ENCODE assay signal across 14 mouse cellular contexts in the genomic region with DNA sequence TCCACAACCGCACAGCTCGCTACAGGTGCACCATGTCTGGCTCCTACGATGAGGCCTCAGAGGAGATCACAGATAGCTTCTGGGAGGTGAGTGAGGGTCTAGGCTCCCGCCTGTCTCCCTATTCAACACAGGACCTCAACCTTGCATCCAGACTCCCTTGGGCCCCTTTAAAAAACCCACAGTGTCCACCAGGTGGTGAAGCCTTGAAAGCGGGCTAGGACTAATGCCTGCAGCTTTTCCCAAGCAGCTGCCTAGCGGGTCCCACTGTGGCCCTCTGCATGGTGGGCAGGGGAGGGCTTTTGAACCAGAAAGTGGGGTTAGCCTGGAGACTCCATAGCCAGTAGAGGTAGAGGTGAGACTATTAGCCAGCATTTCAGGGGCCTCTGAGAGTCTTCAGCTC. TPM values are rescaled to one million over a fixed set of nuclear protein-coding genes. Genes with fewer than 3 reads are reported as not detected.
A peak's percentile ranks its signal among the peaks of the same experiment; 100 is the strongest.
DNase-seq lines count a peak whose midpoint lies in the region; ATAC-seq and TF ChIP-seq lines count a peak whose summit lies in the region.
"Had no signal": no experiment of that assay in that cellular context is flagged by ENCODE, and none has a peak within 500 bp of the region (broad histone marks: within the 10 kb centered on the region; RNA-seq: fewer than 3 reads in every experiment).

No protein-coding gene starts in this region.

- 45% methylated on average over 6 of the region's 6 CpGs for WGBS in cerebellum, adult 2 months
- 63% methylated on average over 6 of the region's 6 CpGs for WGBS in embryonic facial prominence, embryonic 15.5 days
- 68% methylated on average over 6 of the region's 6 CpGs for WGBS in midbrain, embryonic 16.5 days

- H3K9me3 ChIP-seq in embryonic facial prominence, embryonic 15.5 days (replicated peaks) = no peaks in the 10 kb centered on the region
- H3K9me3 ChIP-seq in midbrain, embryonic 16.5 days (replicated peaks; ENCODE audit: control insufficient read depth, low read length, poor library complexity, severe bottlenecking) = no peaks in the 10 kb centered on the region; the same call in 1 of the 2 replicates

- 0 out of 2 replicates have a peak, but pooled peaks have one; percentile 3 for TF ChIP-seq CTCF in cerebellum, adult 2 months (IDR thresholded peaks at IDR 0.05; ENCODE audit: borderline replicate concordance, insufficient read depth, low read depth, low read length)
- TF ChIP-seq CTCF in left cerebral cortex, adult 2 months (IDR thresholded peaks at IDR 0.05) = no peak

- peaks cover 28% of the 10 kb centered on the region for H3K4me1 ChIP-seq in cerebellum, adult 2 months (ENCODE audit: control insufficient read depth, insufficient read depth, low read length)
- H3K4me1 ChIP-seq in embryonic facial prominence, embryonic 15.5 days = peaks cover 14% of the 10 kb centered on the region
- H3K4me1 ChIP-seq in midbrain, embryonic 16.5 days (ENCODE audit: control insufficient read depth, insufficient read depth, low read length) = peaks cover 9% of the 10 kb centered on the region

- no peak for ATAC-seq in cerebellum, adult (ENCODE audit: insufficient number of reproducible peaks, low FRiP score, low TSS enrichment)
- ATAC-seq in embryonic facial prominence, embryonic 15.5 days (ENCODE audit: insufficient number of reproducible peaks, low FRiP score, low TSS enrichment, low read depth) = no peak
- no peak for ATAC-seq in midbrain, embryonic 16.5 days

- no peaks in the 10 kb centered on the region for H3K27me3 ChIP-seq in cerebellum, adult 2 months (ENCODE audit: control insufficient read depth, insufficient read depth, low read length)
- no peaks in the 10 kb centered on the region for H3K27me3 ChIP-seq in embryonic facial prominence, embryonic 15.5 days
- 0 out of 2 replicates have a peak, but pooled peaks cover 4% of the 10 kb centered on the region for H3K27me3 ChIP-seq in midbrain, embryonic 16.5 days (ENCODE audit: control insufficient read depth, insufficient read depth, low read depth, low read length)

- H3K4me3 ChIP-seq in cerebellum, adult 2 months (replicated peaks; ENCODE audit: insufficient read depth, low read depth, low read length) = no peak overlapping the region
- no peak overlapping the region for H3K4me3 ChIP-seq in left cerebral cortex, adult 2 months
- no peak overlapping the region for H3K4me3 ChIP-seq in embryonic facial prominence, embryonic 15.5 days (replicated peaks)
- H3K4me3 ChIP-seq in midbrain, embryonic 16.5 days (ENCODE audit: low read depth, low read length) = no peak overlapping the region

- H3K9ac ChIP-seq in embryonic facial prominence, embryonic 15.5 days = no peak overlapping the region
- 0 out of 2 replicates have a peak overlapping the region, but pooled peaks have one; percentile 30 for H3K9ac ChIP-seq in midbrain, embryonic 16.5 days (ENCODE audit: low read depth, low read length)
- H3K9ac ChIP-seq: liver, postnatal 0 days had no signal

- H3K27ac ChIP-seq in cerebellum, adult 2 months (ENCODE audit: insufficient read depth, low read length) = peak overlapping the region; percentile 14
- peak overlapping the region; percentile 34 for H3K27ac ChIP-seq in left cerebral cortex, adult 2 months
- H3K27ac ChIP-seq in embryonic facial prominence, embryonic 15.5 days (replicated peaks) = 0 out of 2 replicates have a peak overlapping the region, but pooled peaks have one; percentile 11
- H3K27ac ChIP-seq in midbrain, embryonic 16.5 days (ENCODE audit: low read length) = 0 out of 2 replicates have a peak overlapping the region, but pooled peaks have one; percentile 33

- no peak for TF ChIP-seq POLR2A in cerebellum, adult 2 months (IDR thresholded peaks at IDR 0.05; ENCODE audit: borderline replicate concordance, insufficient read depth, low read length)

- intact Hi-C loops in left cerebral cortex, adult 2 months (cut with DNase I) = loop anchor here (1.0 kb wide), 1 partner anchor 52 kb away; no protein-coding TSS in a partner anchor
- intact Hi-C loops in left cerebral cortex, postnatal 4 days (cut with DNase I) = no loop called here

- no peak for DNase-seq in cerebellum, adult 2 months
- no peak for DNase-seq in left cerebral cortex, adult 2 months (ENCODE audit: extremely low spot score in 1 of 2, low spot score in 2 of 2)
- no peak for DNase-seq in left cerebral cortex, postnatal 4 days
- DNase-seq in heart, adult 9 months (ENCODE audit: low spot score in 2 of 2) = no peak
- no peak for DNase-seq in gastrocnemius, adult 18-20 months (ENCODE audit: low spot score)

- no peaks in the 10 kb centered on the region for H3K36me3 ChIP-seq in embryonic facial prominence, embryonic 15.5 days
- 0 out of 2 replicates have a peak, but pooled peaks cover 2% of the 10 kb centered on the region for H3K36me3 ChIP-seq in midbrain, embryonic 16.5 days (ENCODE audit: control insufficient read depth, insufficient read depth, low read length)
- H3K36me3 ChIP-seq: forebrain, embryonic 10.5 days; heart, embryonic 12.5 days had no signal

- H3K4me2 ChIP-seq in embryonic facial prominence, embryonic 15.5 days (replicated peaks) = no peak overlapping the region
- no peak overlapping the region for H3K4me2 ChIP-seq in midbrain, embryonic 16.5 days (ENCODE audit: low read length)

RNA-seq across cellular contexts. Expression of a gene that starts 26.9 kb away (rescaled TPM):
- polyA plus RNA-seq in cerebellum, adult 2 months (2012; rRNA removed) = 1.2 and 1.3 TPM in 2 replicates
- under 1 TPM in 1 of 2 experiments, not detected in 1; 0.48 TPM for total RNA-seq in left cerebral cortex, adult 2 months (2021)
- 1 to 10 TPM; 2.8 to 5.8 TPM for total RNA-seq in left cerebral cortex, postnatal 4 days (2021)
- 0.35 and 0.95 TPM in 2 replicates for polyA plus RNA-seq in embryonic facial prominence, embryonic 15.5 days (2015; fragmentation: Nextera tagmentation; extraction: Ambion mirVana)
- polyA plus RNA-seq in midbrain, embryonic 16.5 days (2015; fragmentation: Nextera tagmentation; extraction: Ambion mirVana) = 1.5 and 2.6 TPM in 2 replicates
- not detected for total RNA-seq in gastrocnemius, adult 18-20 months (2021)
- total RNA-seq: adrenal gland, postnatal 14 days; common myeloid progenitor, adult 5-6 weeks; heart, postnatal 25 days had no signal
- polyA plus RNA-seq: liver, postnatal 0 days had no signal

RNA-seq across cellular contexts. Expression of a gene that starts 46.5 kb away (rescaled TPM):
- 228 and 244 TPM in 2 replicates for polyA plus RNA-seq in cerebellum, adult 2 months (2012; rRNA removed)
- total RNA-seq in left cerebral cortex, adult 2 months (2021) = 100 to 1,000 TPM; 436 to 459 TPM
- total RNA-seq in left cerebral cortex, postnatal 4 days (2021) = 10 to 100 TPM; 66.7 to 77.1 TPM
- polyA plus RNA-seq in embryonic facial prominence, embryonic 15.5 days (2015; fragmentation: Nextera tagmentation; extraction: Ambion mirVana) = 5.2 and 5.3 TPM in 2 replicates
- polyA plus RNA-seq in midbrain, embryonic 16.5 days (2015; fragmentation: Nextera tagmentation; extraction: Ambion mirVana) = 58.9 and 67.7 TPM in 2 replicates
- total RNA-seq in gastrocnemius, adult 18-20 months (2021) = under 1 TPM in 1 of 2 experiments, not detected in 1; 0.33 TPM
- total RNA-seq: common myeloid progenitor, adult 5-6 weeks had no signal

Comparison
In these comparisons a context has a peak if more than half of its experiments do, and no peak if none do; other contexts are left out.
1. RNA of a gene that starts 46.5 kb away (total RNA-seq): 436 to 459 TPM in left cerebral cortex, adult 2 months and 66.7 to 77.1 TPM in left cerebral cortex, postnatal 4 days; 0.33 TPM in gastrocnemius, adult 18-20 months; every median in the first group is over 10 times any median in the second.
2. Peak in every context shown above with its lines, with median percentiles within 50 percentile points of each other: H3K27ac ChIP-seq.